Mouse (Mus musculus): ENCODE measurements around the gene Catsper4. TPM values are rescaled to one million over a fixed set of nuclear protein-coding genes. Genes with fewer than 3 reads are reported as not detected.

The Catsper4 gene
- polyA plus RNA-seq, 1 experiment from 2014 or later: not detected

- no peaks in the 10 kb centered on the region for H3K36me3 ChIP-seq (ENCODE audit: control insufficient read depth, insufficient read depth, low read length)
- no peaks in the 10 kb centered on the region for H3K9me3 ChIP-seq (ENCODE audit: control insufficient read depth, low read length)
- peak within 1 kb of the TSS; percentile 77 for H3K9ac ChIP-seq (ENCODE audit: low read length)
- ATAC-seq (ENCODE audit: insufficient read depth, low FRiP score, low TSS enrichment): peak; percentile 72
- H3K27ac ChIP-seq (ENCODE audit: low read depth, low read length): no peak within 1 kb of the TSS
- peaks cover 13% of the 10 kb centered on the region for H3K4me1 ChIP-seq (ENCODE audit: control insufficient read depth, insufficient read depth, low read length)
- under 1% methylated on average over 60 of the region's 60 CpGs for WGBS
- peak within 1 kb of the TSS; percentile 97 for H3K4me2 ChIP-seq (ENCODE audit: low read depth)
- peak within 1 kb of the TSS; percentile 91 for H3K4me3 ChIP-seq (ENCODE audit: low read depth, low read length)
- peak; percentile 93 for DNase-seq (ENCODE audit: low spot score)
- H3K27me3 ChIP-seq (ENCODE audit: control insufficient read depth, insufficient read depth, low read length): peaks cover 6% of the 10 kb centered on the region
These were observed 18.1 kb upstream of the Catsper4 start, which contains the start of gene Zfp593 for GRCm38 (mm10) chr4:134245148-134245843. TSS of gene Zfp593 (minus strand) at chr4:134245592.

GRCm38 (mm10) chr4:134243516-134244250 lies 16.5 kb upstream of the Catsper4 start, which contains the start of gene E130218I03Rik:
TSS of gene E130218I03Rik (plus strand) at chr4:134243662.
- H3K4me3 ChIP-seq (ENCODE audit: low read depth, low read length): peak within 1 kb of the TSS; percentile 91
- no peak within 1 kb of the TSS for H3K9ac ChIP-seq (ENCODE audit: low read length)
- 96% methylated on average over 17 of the region's 17 CpGs for WGBS

GRCm38 (mm10) chr4:134238686-134239085 lies 11.5 kb upstream of the Catsper4 start:
- Histone ChIP-seq H3K4me3 (ENCODE audit: low read depth, low read length) (no peak overlapping the region), H3K9me3 (ENCODE audit: control insufficient read depth, low read length) (no peaks in the 10 kb centered on the region), H3K4me1 (ENCODE audit: control insufficient read depth, insufficient read depth, low read length) (no peaks in the 10 kb centered on the region), H3K27ac (ENCODE audit: low read depth, low read length) (no peak overlapping the region), H3K4me2 (ENCODE audit: low read depth) (no peak overlapping the region), H3K27me3 (ENCODE audit: control insufficient read depth, insufficient read depth, low read length) (peaks cover 13% of the 10 kb centered on the region), H3K9ac (ENCODE audit: low read length) (no peak overlapping the region), H3K36me3 (ENCODE audit: control insufficient read depth, insufficient read depth, low read length) (no peaks in the 10 kb centered on the region)
- ATAC-seq (ENCODE audit: insufficient read depth, low FRiP score, low TSS enrichment) (no peak), DNase-seq (ENCODE audit: low spot score) (no peak)
- WGBS: 15% methylated on average over 10 of the region's 10 CpGs

More at GRCm38 (mm10) chr4:134243516-134244250, 16.5 kb upstream of the Catsper4 start, which contains the start of gene E130218I03Rik:
- peaks cover 10% of the 10 kb centered on the region for H3K4me1 ChIP-seq (ENCODE audit: control insufficient read depth, insufficient read depth, low read length)
- H3K9me3 ChIP-seq (ENCODE audit: control insufficient read depth, low read length): no peaks in the 10 kb centered on the region
- H3K27me3 ChIP-seq (ENCODE audit: control insufficient read depth, insufficient read depth, low read length): peaks cover 2% of the 10 kb centered on the region; the same call in 1 of the 2 replicates
- H3K36me3 ChIP-seq (ENCODE audit: control insufficient read depth, insufficient read depth, low read length): no peaks in the 10 kb centered on the region
- DNase-seq (ENCODE audit: low spot score): no peak
- H3K4me2 ChIP-seq (ENCODE audit: low read depth): peak within 1 kb of the TSS; percentile 97; the same call in 1 of the 2 replicates
- H3K27ac ChIP-seq (ENCODE audit: low read depth, low read length): no peak within 1 kb of the TSS
- no peak for ATAC-seq (ENCODE audit: insufficient read depth, low FRiP score, low TSS enrichment)

- Histone ChIP-seq H3K27ac (ENCODE audit: low read depth, low read length) (no peak within 1 kb of the TSS), H3K4me1 (ENCODE audit: control insufficient read depth, insufficient read depth, low read length) (no peaks in the 10 kb centered on the region), H3K9ac (ENCODE audit: low read length) (0 out of 2 replicates have a peak within 1 kb of the TSS, but pooled peaks have one; percentile 10), H3K27me3 (ENCODE audit: control insufficient read depth, insufficient read depth, low read length) (peaks cover 13% of the 10 kb centered on the region), H3K4me3 (ENCODE audit: low read depth, low read length) (no peak within 1 kb of the TSS), H3K36me3 (ENCODE audit: control insufficient read depth, insufficient read depth, low read length) (no peaks in the 10 kb centered on the region), H3K9me3 (ENCODE audit: control insufficient read depth, low read length) (no peaks in the 10 kb centered on the region), H3K4me2 (ENCODE audit: low read depth) (no peak within 1 kb of the TSS)
- DNase-seq (ENCODE audit: low spot score) (no peak), ATAC-seq (ENCODE audit: insufficient read depth, low FRiP score, low TSS enrichment) (no peak)
- 4% methylated on average over 18 of the region's 18 CpGs for WGBS
These were observed 11.1 kb upstream of the Catsper4 start, which contains the start of gene Cnksr1 for GRCm38 (mm10) chr4:134238279-134238651. TSS of gene Cnksr1 (minus strand) at chr4:134238399.

GRCm38 (mm10) chr4:134237582-134238278 lies 10.5 kb upstream of the Catsper4 start:
- Histone ChIP-seq H3K27me3 (ENCODE audit: control insufficient read depth, insufficient read depth, low read length) (peaks cover 13% of the 10 kb centered on the region), H3K4me3 (ENCODE audit: low read depth, low read length) (no peak overlapping the region)
- WGBS: 27% methylated on average over 19 of the region's 19 CpGs

GRCm38 (mm10) chr4:134234876-134235275 lies 7.7 kb upstream of the Catsper4 start:
- H3K9ac ChIP-seq (ENCODE audit: low read length): no peak overlapping the region
- H3K4me3 ChIP-seq (ENCODE audit: low read depth, low read length): no peak overlapping the region
- H3K36me3 ChIP-seq (ENCODE audit: control insufficient read depth, insufficient read depth, low read length): no peaks in the 10 kb centered on the region

More at GRCm38 (mm10) chr4:134237582-134238278, 10.5 kb upstream of the Catsper4 start:
- H3K4me2 ChIP-seq (ENCODE audit: low read depth): no peak overlapping the region
- no peaks in the 10 kb centered on the region for H3K36me3 ChIP-seq (ENCODE audit: control insufficient read depth, insufficient read depth, low read length)
- H3K4me1 ChIP-seq (ENCODE audit: control insufficient read depth, insufficient read depth, low read length): no peaks in the 10 kb centered on the region
- DNase-seq (ENCODE audit: low spot score) (no peak), ATAC-seq (ENCODE audit: insufficient read depth, low FRiP score, low TSS enrichment) (no peak)
- 0 out of 2 replicates have a peak overlapping the region, but pooled peaks have one; percentile 10 for H3K9ac ChIP-seq (ENCODE audit: low read length)
- H3K27ac ChIP-seq (ENCODE audit: low read depth, low read length): no peak overlapping the region
- H3K9me3 ChIP-seq (ENCODE audit: control insufficient read depth, low read length): no peaks in the 10 kb centered on the region

GRCm38 (mm10) chr4:134230431-134230830 lies 3.2 kb upstream of the Catsper4 start:
- Histone ChIP-seq H3K27ac (ENCODE audit: low read depth, low read length) (no peak overlapping the region), H3K36me3 (ENCODE audit: control insufficient read depth, insufficient read depth, low read length) (no peaks in the 10 kb centered on the region), H3K4me2 (ENCODE audit: low read depth) (no peak overlapping the region), H3K9ac (ENCODE audit: low read length) (no peak overlapping the region), H3K9me3 (ENCODE audit: control insufficient read depth, low read length) (no peaks in the 10 kb centered on the region), H3K4me1 (ENCODE audit: control insufficient read depth, insufficient read depth, low read length) (no peaks in the 10 kb centered on the region), H3K4me3 (ENCODE audit: low read depth, low read length) (no peak overlapping the region), H3K27me3 (ENCODE audit: control insufficient read depth, insufficient read depth, low read length) (no peaks in the 10 kb centered on the region)
- DNase-seq (ENCODE audit: low spot score) (no peak), ATAC-seq (ENCODE audit: insufficient read depth, low FRiP score, low TSS enrichment) (no peak)
- 43% methylated on average over 8 of the region's 8 CpGs for WGBS

More at GRCm38 (mm10) chr4:134234876-134235275, 7.7 kb upstream of the Catsper4 start:
- H3K27ac ChIP-seq (ENCODE audit: low read depth, low read length): no peak overlapping the region
- DNase-seq (ENCODE audit: low spot score) (no peak), ATAC-seq (ENCODE audit: insufficient read depth, low FRiP score, low TSS enrichment) (no peak)
- no peak overlapping the region for H3K4me2 ChIP-seq (ENCODE audit: low read depth)
- no peaks in the 10 kb centered on the region for H3K9me3 ChIP-seq (ENCODE audit: control insufficient read depth, low read length)
- peaks cover 13% of the 10 kb centered on the region for H3K27me3 ChIP-seq (ENCODE audit: control insufficient read depth, insufficient read depth, low read length)
- WGBS: 88% methylated on average over 5 of the region's 5 CpGs
- no peaks in the 10 kb centered on the region for H3K4me1 ChIP-seq (ENCODE audit: control insufficient read depth, insufficient read depth, low read length)

- Histone ChIP-seq H3K27ac (ENCODE audit: low read depth, low read length) (no peak overlapping the region), H3K4me2 (ENCODE audit: low read depth) (no peak overlapping the region), H3K9me3 (ENCODE audit: control insufficient read depth, low read length) (no peaks in the 10 kb centered on the region), H3K4me3 (ENCODE audit: low read depth, low read length) (no peak overlapping the region), H3K9ac (ENCODE audit: low read length) (no peak overlapping the region), H3K27me3 (ENCODE audit: control insufficient read depth, insufficient read depth, low read length) (no peaks in the 10 kb centered on the region), H3K36me3 (ENCODE audit: control insufficient read depth, insufficient read depth, low read length) (no peaks in the 10 kb centered on the region), H3K4me1 (ENCODE audit: control insufficient read depth, insufficient read depth, low read length) (no peaks in the 10 kb centered on the region)
- 73% methylated on average over 11 of the region's 11 CpGs for WGBS
- no peak for DNase-seq (ENCODE audit: low spot score)
- ATAC-seq (ENCODE audit: insufficient read depth, low FRiP score, low TSS enrichment): no peak
These were observed 4.2 kb downstream of the Catsper4 start for GRCm38 (mm10) chr4:134222793-134223600.
